Mouse (Mus musculus): Measurements from ENCODE around the gene Snapc2. TPM values are rescaled to one million over a fixed set of nuclear protein-coding genes. Genes with fewer than 3 reads are reported as not detected.

The Snapc2 gene
- total RNA-seq (2022), result 10 to 100 TPM; 32.5 to 39.9 (median 35.6) TPM

DNA sequence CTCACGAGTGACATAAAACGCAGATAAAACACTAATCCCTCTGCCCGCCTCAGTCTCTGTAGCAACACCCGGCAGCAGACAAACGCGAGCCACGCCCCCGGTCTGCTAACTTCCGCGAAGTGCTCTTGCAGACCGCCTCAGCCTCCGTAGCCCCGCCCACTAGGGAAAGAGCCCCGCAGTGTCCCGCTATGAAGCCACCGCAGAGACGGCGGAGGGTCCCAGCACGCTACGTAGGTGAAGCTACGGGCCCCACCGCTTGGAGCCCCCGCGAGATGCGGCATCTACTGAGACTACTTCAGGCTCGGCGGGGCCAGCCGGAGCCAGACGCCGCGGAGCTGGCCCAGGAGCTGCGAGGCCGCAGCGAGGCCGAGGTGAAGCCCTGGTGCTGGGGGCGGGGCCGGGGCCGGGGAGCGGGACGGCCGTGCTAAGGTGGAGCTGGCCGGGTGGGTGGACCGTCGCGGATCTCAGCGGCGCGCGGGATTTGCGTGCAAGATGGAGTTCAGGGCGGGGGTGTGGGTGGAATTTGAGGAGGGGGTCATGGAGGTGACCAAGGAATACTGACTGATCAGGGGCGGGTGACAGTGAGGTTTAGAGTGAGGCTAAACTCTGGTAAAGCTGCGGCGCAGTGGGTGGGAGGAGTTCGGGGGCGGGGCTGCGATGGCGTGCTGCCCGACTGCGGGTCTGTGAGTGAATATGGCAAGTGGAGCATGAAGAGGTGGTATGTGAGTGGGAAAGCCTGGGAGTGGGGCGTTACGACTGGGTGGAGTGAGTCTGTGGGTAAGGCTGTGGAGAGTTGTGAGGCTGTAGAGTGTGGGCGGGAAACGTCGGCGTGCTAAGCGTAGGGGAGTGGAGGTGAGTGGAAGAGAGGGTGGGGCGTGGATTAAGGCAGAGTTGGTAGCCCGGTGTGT lies at the start of gene Snapc2:
Snapc2 (plus strand) TSS at position 147 of the 908 bp plus-strand sequence.
- peak; percentile 93 for DNase-seq

DNA sequence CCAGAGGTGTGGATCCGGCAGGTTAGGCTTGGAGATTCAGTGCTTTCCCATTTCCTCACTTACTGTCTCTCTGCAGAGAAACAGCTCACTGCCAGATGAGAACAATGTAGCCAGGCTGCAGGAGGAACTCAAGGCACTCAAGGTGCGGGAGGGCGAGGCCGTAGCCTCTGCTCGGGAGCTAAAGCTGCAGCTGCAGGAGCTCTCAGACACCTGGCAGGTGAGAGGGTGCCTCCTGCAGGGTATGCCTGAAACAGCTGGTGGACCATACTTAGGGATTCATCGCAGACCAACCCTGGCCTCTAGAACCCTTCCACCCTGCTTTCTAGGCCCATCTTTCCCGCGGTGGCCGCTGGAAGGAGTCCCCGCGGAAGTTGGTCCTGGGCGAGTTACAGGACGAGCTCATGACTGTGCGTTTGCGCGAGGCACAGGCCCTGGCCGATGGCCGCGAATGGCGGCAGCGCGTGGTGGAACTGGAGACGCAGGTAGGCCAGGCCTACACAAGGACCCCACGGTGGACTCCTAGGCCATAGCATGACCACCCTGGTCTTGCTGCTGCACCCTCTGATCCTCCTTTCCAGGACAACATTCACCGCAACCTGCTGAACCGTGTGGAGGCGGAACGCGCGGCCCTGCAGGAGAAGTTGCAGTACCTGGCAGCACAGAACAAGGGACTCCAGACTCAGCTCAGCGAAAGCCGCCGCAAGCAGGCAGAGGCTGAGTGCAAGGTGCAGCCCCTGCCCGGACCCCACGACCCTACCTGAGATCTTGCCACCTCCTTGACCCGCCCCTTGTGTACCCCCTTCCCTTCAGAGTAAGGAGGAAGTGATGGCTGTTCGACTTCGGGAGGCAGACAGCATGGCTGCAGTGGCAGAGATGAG lies 47.4 kb upstream of the Snapc2 start:
- DNase-seq, result no peak

DNA sequence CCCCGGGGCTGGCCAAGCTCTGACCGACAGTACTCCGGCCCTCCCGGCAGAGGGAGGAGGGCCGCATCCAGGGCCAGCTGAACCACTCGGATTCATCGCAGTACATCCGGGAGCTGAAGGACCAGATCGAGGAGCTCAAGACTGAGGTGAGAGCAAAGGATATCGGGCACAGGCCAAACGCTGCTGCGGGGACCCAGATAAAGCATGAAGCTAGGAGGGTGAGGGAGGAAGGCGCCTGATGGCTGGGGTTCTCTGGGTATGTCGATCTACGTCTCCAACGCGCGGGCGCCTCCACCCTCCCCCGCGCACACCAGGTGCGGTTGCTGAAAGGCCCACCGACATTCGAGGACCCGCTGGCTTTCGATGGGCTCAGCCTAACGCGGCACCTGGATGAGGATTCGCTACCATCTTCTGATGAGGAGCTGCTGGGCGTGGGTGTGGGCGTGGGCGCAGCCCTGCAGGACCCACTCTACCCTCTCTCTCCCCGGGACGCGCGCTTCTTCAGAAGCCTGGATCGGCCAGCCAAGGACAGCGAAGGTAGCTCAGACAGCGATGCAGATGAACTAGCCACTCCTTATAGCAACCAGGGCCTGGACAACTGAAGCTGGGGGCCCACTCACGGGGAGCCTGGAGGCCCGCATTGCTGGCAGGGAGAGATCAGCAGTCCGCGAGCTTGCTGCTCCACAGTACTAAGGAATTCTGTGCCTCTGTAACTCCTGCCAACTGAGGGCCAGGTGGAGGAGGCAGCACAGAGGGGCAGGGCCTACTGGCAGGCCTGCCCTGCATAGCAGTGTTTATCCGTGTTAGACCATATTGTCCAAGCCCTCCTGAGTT lies 46.5 kb upstream of the Snapc2 start:
- DNase-seq, result no peak

DNA sequence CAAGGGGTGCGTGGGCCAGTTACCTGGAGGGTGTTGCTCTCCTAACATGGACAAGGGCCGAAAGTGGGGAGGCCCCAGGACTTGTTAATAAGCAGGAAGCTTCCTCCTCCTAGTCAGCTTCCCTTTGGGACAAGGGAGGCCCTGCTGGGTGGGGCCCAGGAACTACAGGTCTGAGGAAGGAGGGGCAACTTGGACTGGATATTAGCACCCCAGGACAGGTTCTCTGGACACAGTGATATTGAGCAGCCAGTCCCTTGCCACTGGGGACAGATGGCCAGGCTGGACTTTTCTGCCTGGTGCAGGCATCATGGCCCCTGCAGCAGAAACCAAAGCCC lies 45.9 kb upstream of the Snapc2 start:
- DNase-seq, result no peak

DNA sequence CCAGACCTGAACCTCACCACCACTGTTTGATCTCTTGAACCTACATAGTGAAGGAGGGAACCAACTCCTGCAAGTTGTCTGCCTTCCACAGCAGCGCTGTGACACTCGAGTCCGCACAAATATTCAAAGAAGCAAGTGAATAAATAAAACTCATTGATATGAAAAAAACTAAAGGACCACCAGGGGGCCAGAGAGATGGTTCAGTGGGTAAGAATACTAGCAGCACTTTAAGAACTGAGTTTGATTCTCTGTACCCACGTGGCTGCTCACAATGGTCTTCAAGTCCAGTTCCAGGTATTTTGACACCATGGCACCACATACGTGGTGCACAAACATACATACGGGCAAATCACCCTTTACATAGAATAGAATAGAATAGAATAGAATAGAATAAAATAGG lies 41.8 kb upstream of the Snapc2 start:
- DNase-seq, result no peak

DNA sequence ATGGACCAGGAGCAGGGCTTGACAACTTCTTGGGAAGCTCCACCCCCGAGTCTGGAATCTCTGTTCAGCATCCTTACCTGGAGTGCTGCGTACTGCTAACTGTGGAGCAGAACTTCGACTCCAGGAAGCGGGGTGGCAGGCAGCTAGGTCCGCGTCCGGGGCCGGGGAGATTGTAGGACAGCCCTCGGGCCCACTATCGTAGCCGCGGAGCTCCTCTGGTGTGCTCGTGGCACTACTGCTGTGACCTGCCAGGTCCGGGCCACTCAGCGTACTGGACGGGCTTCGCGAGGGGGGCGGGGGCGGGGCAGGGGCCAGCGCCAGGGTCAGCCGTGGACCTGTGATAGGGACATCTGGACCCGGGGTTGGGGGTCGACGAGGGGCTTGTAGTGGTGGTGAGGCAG lies 40.1 kb upstream of the Snapc2 start:
- no peak for DNase-seq

DNA sequence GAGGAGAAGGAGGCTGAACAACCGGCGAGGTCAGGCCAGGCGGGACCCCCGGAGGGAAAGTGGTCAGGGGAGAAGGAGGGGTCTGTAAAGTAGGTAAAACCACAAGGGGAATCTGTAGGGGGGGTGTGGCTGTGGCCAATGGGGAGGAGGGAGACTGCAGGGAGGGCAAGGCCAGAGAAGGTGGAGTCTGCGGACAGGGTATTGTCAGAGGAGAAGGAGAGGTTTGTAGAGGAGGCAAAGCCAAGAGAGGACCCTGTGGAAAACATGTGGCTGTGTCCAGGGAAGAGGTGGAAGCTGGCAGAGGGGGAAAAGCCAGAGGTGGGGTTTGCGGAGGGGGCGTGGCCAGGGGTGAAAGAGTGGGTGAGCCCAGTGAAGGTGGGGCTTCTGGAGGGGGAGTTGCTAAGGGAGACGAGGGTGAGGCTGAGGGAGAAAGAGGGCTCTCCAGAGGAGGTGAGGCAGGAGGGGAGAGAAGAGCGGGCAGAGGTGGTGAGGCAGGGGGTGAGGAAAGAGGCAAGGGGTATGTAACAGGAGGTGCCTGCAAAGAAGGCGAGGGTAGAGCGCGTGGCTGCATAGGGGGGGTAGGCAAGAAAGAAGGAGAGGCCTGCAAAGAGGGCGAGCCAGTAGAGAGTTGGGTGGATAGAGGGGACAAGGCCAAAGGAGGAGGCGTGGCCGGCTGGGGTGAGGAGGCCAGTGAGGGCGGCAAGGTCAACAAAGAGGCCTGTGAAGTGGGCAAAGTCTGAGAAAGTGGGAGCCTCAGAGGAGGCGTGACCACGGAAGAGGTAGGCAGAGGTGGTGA lies 39.5 kb upstream of the Snapc2 start:
- DNase-seq, result peak; percentile 85

DNA sequence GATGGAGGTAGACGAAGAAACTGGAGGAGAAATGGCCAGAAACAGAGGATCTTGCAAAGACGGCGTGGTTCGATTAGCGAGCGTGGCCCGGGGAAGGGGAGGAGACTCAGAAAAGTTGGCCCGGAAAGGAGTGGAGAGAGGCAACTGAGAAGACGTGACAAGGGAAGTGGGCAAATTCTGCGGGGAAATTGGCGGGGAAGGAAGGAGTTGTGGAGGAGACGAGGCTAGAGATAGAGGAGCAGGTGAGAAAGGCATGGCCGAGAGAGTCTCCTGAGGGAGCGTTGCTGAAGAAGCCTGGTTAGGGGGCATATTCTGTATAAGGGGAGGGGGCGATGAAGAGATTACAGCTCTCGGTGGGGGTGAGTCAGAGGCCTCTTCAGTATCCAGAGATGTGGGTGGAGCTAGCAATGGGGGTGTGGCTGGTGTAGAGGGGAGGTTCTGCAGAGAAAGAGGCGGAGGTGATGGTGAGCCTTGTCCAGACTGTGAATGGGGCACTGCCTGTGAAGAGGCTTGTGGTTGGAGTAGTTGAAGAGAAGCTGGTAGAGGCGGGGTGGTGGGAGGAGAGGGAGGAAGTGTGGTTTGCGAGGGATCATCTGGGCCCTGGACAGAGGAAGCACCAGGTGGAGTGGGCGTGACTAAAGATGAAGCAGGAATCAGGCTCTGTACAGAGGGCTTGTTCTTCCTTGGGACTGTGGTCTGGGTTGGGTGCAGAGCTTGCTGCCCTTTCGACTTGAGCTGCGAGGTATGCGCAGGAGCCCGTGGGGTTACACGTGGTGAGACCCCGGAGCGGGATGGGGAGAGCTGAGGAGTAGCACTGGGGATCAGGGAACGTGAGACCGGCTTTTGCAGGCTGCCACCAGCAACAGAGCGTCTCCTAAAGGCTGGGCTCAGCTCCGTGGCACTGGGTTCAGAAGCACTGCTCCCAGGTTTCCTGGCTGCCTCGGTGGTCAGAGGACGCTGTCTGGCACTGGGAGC lies 38.6 kb upstream of the Snapc2 start:
- DNase-seq, result peak; percentile 88

DNA sequence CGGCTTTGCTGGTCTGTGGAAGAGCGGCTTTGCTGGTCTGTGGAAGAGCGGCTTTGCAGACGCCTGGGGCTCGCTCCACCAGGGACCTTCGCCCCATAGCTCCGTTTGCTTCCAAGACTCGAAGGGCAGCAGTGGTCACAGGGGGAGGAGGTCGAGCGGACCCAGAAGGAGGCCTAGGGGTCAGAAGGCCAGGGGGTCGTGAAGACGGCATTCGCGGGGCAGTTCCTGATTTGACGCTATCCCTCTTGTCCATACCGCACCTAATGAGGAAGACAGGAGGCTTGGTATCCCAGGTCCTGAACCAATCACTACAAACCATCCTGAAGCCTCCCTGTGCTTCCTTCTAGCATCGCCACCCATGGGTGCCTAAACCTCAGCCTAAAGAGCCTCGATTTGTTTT lies 36.6 kb upstream of the Snapc2 start:
- no peak for DNase-seq

DNA sequence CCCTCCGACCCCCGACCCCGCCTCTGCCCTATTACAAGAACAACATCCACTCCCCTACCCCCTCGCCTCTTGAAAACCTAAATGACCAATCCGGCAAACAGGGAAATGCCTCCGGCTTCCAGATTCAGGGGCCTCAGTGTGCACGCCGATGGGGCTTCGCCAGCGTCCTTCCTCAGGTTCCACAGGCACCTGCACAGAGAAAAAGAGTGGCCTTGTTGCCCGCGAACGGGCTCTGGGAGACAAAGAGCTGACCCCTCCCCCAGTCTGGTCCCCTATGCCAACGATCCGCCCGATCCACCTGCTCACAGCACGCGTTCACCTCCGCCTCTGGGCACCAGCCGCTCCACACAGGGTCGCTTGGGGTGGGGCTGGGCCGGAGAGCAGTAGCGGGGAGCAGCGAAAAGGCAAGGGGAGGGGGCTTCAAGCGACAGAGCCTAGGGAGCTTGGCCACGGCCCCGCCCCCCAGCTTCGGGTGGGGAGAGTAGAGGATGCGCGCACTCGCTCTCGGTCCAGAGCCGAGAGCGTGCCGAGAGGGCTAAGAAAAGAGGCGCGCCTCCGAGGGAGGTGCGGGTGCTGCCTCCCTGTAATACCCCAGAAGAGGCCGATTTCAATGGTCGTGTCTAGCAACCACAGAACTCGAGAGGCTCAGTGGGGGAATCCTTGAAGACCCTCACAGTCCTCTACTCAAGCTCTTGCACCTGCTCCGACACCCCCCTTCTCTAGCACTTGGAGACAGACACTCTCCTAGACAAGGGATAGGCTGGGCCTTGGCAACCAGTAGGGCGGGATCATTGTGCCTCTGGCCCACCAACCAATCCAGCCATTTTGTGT lies 35.9 kb upstream of the Snapc2 start, which contains the start of gene Prr36:
Prr36 (minus strand) TSS at position 669 of the 831 bp plus-strand sequence.
- no peak for DNase-seq

DNA sequence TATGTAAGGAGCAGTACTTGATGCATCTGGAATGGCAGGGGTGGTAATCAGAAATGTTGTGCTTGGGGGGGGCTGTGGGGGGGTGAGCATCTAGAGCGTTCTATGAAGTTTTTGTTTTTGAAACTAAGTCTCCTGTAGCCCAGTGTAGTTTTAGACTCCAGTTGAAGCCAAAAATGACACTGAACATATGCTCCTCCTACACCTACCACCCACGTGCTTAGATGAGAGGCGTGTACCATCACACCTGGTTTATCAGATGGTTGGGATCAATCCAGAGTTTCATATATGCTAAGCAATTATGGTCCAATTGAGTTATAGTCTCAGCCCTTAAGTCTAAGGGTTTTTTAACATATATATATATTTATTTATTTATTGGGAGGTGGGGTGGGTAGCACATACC lies 33.3 kb upstream of the Snapc2 start:
- DNase-seq, result no peak

DNA sequence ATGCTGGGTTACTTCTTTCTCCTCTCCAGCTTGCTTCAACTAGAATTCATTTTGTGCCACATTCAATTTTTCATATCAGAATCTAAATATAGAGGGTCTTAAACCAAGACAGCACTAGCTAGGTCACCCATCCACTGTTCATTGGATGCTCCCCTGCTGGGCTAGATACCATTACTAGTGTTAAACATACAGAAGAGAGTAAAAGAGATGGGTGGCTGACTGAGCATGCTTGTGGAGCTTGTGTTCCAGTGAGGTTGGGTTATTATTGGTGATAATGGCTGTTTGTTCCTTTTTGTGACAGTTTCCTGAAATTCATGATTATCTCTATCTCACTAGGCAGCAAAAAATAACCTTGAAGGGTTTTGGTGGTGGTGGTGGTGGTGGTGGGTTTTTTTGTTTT lies 30.8 kb upstream of the Snapc2 start:
- no peak for DNase-seq

DNA sequence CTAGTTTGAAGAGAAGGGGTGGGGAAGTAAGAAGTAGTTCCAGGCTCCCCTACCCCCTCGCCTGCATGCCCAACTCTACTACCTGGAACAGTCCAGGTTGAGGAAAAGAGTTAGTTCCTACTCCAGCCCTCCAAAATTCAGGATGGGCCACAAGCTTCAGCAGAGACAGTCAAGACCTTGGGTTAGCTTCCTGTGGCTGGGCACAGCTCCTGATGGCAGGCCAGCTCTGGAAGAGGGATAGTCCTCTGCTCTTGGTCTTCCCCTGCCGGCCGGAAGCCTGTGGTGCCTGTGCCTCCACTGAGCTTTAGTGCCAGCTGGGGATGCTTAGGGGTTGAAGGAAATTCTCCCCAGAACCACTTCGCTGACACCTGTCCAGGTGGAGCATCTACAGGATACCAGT lies 26.6 kb upstream of the Snapc2 start:
- DNase-seq, result no peak

DNA sequence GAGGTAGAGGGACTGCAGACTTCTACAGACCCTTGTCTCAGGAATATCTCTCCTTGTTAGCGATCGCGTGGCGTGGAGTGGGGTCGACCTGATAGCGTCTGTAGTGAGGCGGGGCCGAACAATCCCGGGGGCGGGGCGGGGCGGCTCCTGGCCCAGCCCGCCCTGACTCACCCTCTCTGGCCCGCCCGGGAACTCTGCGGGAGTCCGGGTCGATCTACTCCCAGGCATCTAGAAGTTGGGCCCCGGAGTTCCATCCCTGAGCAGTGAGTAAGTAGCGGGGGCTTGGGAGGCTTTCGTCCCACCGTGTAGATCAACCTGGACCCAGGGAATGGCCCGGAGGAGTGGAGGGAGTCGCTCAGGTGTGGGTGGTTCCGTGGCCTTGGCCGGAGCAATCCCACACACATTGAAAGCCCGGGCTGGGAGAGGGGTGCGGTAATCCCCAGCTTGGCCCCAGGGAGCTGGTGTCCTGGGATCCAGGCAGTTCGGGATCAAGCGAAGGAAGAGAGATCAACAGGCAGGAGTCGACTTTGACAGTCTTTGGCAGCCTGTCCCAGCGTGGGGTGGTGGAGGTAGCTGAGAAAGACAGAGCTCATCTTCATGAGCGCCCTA lies 26.0 kb upstream of the Snapc2 start, which contains the start of gene Lrrc8e:
Lrrc8e (plus strand) TSS at position 89 of the 609 bp plus-strand sequence.
- DNase-seq, result peak; percentile 62

DNA sequence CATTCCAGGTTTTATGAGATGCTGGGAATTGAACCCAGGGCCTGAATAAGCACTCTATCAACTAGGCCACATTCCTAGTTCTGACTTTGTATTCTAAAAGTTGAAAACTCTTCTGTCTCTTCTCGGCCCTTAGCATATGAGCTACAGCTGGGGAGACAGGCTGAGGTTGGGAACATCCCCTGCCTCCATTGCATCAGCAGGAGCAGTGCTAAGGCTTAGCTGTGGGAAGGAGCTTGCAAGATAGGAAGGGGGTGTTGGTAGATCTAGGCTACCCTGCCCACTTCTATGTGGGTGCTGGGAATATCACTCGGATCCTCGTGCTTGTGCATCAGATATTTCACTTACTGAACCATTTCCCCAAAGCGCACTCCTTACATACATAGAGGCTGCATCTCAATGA lies 25.0 kb upstream of the Snapc2 start:
- DNase-seq, result no peak

DNA sequence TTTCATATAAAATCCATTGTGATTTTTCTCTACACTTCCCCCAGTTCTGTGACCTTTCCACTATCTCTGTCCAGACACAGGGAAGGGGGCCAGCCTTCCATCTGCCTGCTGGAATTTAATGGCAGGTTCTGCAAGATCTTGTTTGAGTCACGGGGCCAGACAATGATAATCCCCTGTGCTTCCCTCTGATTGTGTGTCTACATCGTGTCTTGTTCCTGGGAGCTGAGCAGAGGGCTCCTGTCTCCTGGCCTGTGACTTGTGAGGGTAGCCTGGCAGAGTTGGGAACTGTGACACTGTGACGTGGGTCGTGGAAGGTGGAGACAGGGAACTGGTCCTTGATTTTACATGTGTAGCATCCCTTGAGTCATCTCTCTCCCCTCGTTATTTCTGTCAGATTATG lies 23.1 kb upstream of the Snapc2 start:
- peak; percentile 6 for DNase-seq

DNA sequence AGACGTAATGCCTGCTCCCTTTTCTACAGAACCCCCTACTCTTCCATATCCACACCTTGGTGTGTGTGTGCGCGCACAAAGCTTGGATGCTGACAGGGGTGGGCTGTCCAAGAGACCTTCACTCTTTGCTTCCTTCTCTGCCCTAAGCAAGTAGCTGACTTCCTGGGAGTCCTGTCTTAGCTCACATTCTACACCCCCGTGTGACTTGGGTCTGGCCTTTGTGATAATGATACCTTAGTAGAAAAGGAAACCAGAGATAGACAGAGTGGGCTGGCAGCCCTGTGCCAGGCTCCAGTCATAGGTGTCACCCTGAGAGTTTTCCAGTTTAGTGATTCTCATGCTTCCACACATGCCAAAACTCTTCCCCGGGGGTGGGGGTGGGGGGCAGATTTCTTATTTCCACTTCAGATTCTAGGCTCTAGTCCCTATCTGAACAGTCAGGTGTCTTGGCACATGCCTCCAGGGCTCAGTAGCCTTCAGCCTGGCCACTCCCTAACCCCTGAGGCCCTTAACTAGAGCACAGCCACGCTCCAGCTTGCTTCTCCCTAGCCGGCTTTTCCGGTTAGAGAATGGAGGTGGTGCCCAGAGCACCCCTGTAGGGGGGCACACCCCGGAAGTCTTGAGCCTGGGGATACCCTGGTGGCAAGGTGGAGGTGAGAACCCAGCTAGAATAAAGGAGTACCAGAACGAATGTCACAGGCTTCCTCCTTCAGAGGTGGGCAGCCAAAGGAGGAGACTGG lies 22.1 kb upstream of the Snapc2 start:
- DNase-seq, result peak; percentile 14

DNA sequence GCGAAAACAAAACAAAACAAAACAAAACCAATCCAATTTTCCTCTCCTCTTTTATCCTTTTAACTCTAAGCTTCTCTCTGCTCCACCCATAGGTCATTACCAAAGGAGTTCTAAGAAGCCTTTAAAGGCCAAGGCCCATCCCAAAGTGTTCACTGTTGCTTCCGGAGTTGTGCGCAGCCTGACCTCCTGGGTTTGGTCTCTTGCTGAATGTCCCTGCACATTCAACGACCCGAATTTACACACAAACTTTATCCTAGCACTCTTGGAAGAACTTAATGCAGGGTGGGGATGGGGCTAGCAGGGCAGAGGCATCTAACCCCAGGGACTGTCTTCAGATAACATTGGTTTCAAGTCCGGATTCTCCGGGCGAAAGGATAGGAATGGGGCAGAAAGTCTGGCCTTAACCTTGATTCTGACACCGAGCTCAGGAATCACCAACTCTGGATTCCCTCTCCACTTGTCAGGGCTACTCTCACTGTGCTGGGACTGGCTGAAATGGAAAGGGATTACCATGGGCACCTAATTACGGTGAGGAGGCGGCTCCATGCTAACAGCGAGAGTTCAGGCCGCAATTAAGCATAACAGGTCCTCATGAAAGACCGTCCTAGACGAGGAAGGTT lies 15.0 kb upstream of the Snapc2 start:
- DNase-seq, result peak; percentile 62

Measured in adrenal gland, adult 8-10 months (tissue).